ENCODE assay signal across 28 mouse cellular contexts in the genomic region with DNA sequence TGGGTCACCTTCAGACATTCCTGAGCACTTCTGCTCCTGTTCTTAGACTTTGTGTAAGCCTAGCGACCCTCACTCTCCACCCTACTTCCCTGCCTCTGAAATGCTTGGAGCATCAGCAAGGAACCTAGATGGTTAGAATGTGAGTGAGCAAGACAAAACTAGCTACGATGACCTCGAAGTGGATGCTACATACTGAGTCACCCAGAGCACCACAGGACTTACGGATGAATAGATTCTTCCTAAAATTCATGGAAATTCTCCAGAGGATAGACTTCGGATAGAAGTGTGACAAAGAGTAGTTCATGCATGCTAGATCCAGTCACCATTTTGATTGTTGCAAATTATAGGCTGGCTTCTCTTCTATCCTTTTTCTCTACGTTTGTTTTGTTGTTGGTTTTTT. TPM values are rescaled to one million over a fixed set of nuclear protein-coding genes. Genes with fewer than 3 reads are reported as not detected.
A peak's percentile ranks its signal among the peaks of the same experiment; 100 is the strongest.
DNase-seq lines count a peak whose midpoint lies in the region; ATAC-seq and TF ChIP-seq lines count a peak whose summit lies in the region.
"Had no signal": no experiment of that assay in that cellular context is flagged by ENCODE, and none has a peak within 500 bp of the region (broad histone marks: within the 10 kb centered on the region; RNA-seq: fewer than 3 reads in every experiment).

No protein-coding gene starts in this region.

- 80% methylated on average over 6 of the region's 6 CpGs for WGBS in embryonic facial prominence, embryonic 13.5 days
- whole genome bisulfite sequencing in embryonic facial prominence, embryonic 10.5 days = 85% methylated on average over 6 of the region's 6 CpGs
- 75% methylated on average over 6 of the region's 6 CpGs for WGBS in embryonic facial prominence, embryonic 15.5 days

- CTCF ChIA-PET in Patski (lab: Charles Lee) = interaction anchor here (0.8 kb wide), 1 partner anchor 16 kb away, joined by 3 read pairs; no protein-coding TSS in a partner anchor

- no peak for TF ChIP-seq CTCF in Patski (IDR thresholded peaks at IDR 0.05)

- in situ Hi-C loops in Patski (cut with MboI; ENCODE audit: low pct_unique_long_range_greater_than_20kb) = no loop called here

- H3K27me3 ChIP-seq in embryonic facial prominence, embryonic 13.5 days = no peaks in the 10 kb centered on the region
- H3K27me3 ChIP-seq in embryonic facial prominence, embryonic 10.5 days (replicated peaks; ENCODE audit: low read depth, poor library complexity, severe bottlenecking) = no peaks in the 10 kb centered on the region
- no peaks in the 10 kb centered on the region for H3K27me3 ChIP-seq in Patski
- no peaks in the 10 kb centered on the region for H3K27me3 ChIP-seq in embryonic facial prominence, embryonic 15.5 days
- H3K27me3 ChIP-seq: forebrain, embryonic 15.5 days; heart, embryonic 12.5 days; heart, embryonic 15.5 days; hindbrain, embryonic 13.5 days had no signal

- H3K9ac ChIP-seq in embryonic facial prominence, embryonic 13.5 days = no peak overlapping the region
- H3K9ac ChIP-seq in embryonic facial prominence, embryonic 15.5 days = no peak overlapping the region
- H3K9ac ChIP-seq: forebrain, embryonic 15.5 days; heart, embryonic 12.5 days; heart, embryonic 15.5 days; hindbrain, embryonic 13.5 days had no signal

- no peaks in the 10 kb centered on the region for H3K36me3 ChIP-seq in embryonic facial prominence, embryonic 13.5 days
- no peaks in the 10 kb centered on the region for H3K36me3 ChIP-seq in embryonic facial prominence, embryonic 10.5 days (replicated peaks)
- no peaks in the 10 kb centered on the region for H3K36me3 ChIP-seq in embryonic facial prominence, embryonic 15.5 days
- H3K36me3 ChIP-seq: forebrain, embryonic 15.5 days; heart, embryonic 12.5 days; heart, embryonic 15.5 days; hindbrain, embryonic 10.5 days; hindbrain, embryonic 13.5 days had no signal

- DNase-seq in embryonic facial prominence, embryonic 10.5 days (ENCODE audit: low spot score) = no peak
- DNase-seq in ES-CJ7 (ENCODE audit: low read depth, low spot score) (peak; percentile 8), Patski (ENCODE audit: low read depth, low spot score) (peak; percentile 35)
- DNase-seq in embryo, embryonic 11 days = no peak
- no peak for DNase-seq in neural tube, embryonic 10.5 days (ENCODE audit: extremely low spot score, low spot score)
- DNase-seq in thymus, postnatal 4 days = no peak
- DNase-seq: adrenal gland, adult 2 months; adrenal gland, postnatal 14 days; cerebellum, adult 11 months; cerebellum, adult 2 months; cerebellum, adult 9-11 months; cerebellum, postnatal 25 days; gastrocnemius, postnatal 10 days; gastrocnemius, postnatal 36 days; heart, postnatal 10 days; heart, postnatal 36 days; kidney, adult 18-20 months; kidney, adult 9 months had no signal

- H3K9me3 ChIP-seq in embryonic facial prominence, embryonic 13.5 days = 0 out of 2 replicates have a peak, but pooled peaks cover 7% of the 10 kb centered on the region
- H3K9me3 ChIP-seq in embryonic facial prominence, embryonic 10.5 days = no peaks in the 10 kb centered on the region
- H3K9me3 ChIP-seq in embryonic facial prominence, embryonic 15.5 days (replicated peaks) = no peaks in the 10 kb centered on the region
- H3K9me3 ChIP-seq: forebrain, embryonic 15.5 days; heart, embryonic 12.5 days; heart, embryonic 15.5 days; hindbrain, embryonic 10.5 days; hindbrain, embryonic 13.5 days had no signal

- peak overlapping the region; percentile 39; the same call in 1 of the 2 replicates for H3K27ac ChIP-seq in embryonic facial prominence, embryonic 13.5 days
- H3K27ac ChIP-seq in embryonic facial prominence, embryonic 10.5 days (replicated peaks) = no peak overlapping the region
- H3K27ac ChIP-seq in embryonic facial prominence, embryonic 15.5 days (replicated peaks) = 0 out of 2 replicates have a peak overlapping the region, but pooled peaks have one; percentile 22
- H3K27ac ChIP-seq: forebrain, embryonic 15.5 days; heart, embryonic 15.5 days; hindbrain, embryonic 10.5 days; hindbrain, embryonic 13.5 days had no signal

- ATAC-seq in embryonic facial prominence, embryonic 13.5 days (ENCODE audit: insufficient number of reproducible peaks, insufficient read depth, low FRiP score, low TSS enrichment, low read depth) = no peak
- ATAC-seq in Patski = peak; percentile 65
- ATAC-seq in embryonic facial prominence, embryonic 15.5 days (ENCODE audit: insufficient number of reproducible peaks, low FRiP score, low TSS enrichment, low read depth) = no peak
- ATAC-seq: CD4-positive, CD25-positive, alpha-beta regulatory T cell, adult 4 months; forebrain, embryonic 15.5 days; hindbrain, embryonic 16.5 days; intestine, embryonic 16.5 days had no signal

- no peak overlapping the region for H3K4me2 ChIP-seq in embryonic facial prominence, embryonic 13.5 days
- H3K4me2 ChIP-seq in embryonic facial prominence, embryonic 15.5 days (replicated peaks) = no peak overlapping the region
- H3K4me2 ChIP-seq: forebrain, embryonic 15.5 days; heart, embryonic 12.5 days; heart, embryonic 15.5 days; hindbrain, embryonic 13.5 days had no signal

- POLR2A ChIA-PET in Patski (lab: Charles Lee) = no interaction called here

- no peak overlapping the region for H3K4me3 ChIP-seq in embryonic facial prominence, embryonic 13.5 days
- no peak overlapping the region for H3K4me3 ChIP-seq in embryonic facial prominence, embryonic 10.5 days
- no peak overlapping the region for H3K4me3 ChIP-seq in embryonic facial prominence, embryonic 15.5 days (replicated peaks)
- H3K4me3 ChIP-seq: forebrain, embryonic 15.5 days; heart, embryonic 12.5 days; heart, embryonic 15.5 days; hindbrain, embryonic 10.5 days; hindbrain, embryonic 13.5 days had no signal

- no peaks in the 10 kb centered on the region for H3K4me1 ChIP-seq in embryonic facial prominence, embryonic 13.5 days
- H3K4me1 ChIP-seq in embryonic facial prominence, embryonic 10.5 days = no peaks in the 10 kb centered on the region
- H3K4me1 ChIP-seq in embryonic facial prominence, embryonic 15.5 days = no peaks in the 10 kb centered on the region
- H3K4me1 ChIP-seq: forebrain, embryonic 15.5 days; heart, embryonic 12.5 days; heart, embryonic 15.5 days; hindbrain, embryonic 10.5 days; hindbrain, embryonic 13.5 days had no signal

RNA-seq across cellular contexts. Expression of gene Ptgs2, which starts 30.2 kb away (rescaled TPM):
- 0.11 and 0.22 TPM in 2 replicates for polyA plus RNA-seq in embryonic facial prominence, embryonic 13.5 days (2015; fragmentation: Nextera tagmentation; extraction: Ambion mirVana)
- polyA plus RNA-seq in embryonic facial prominence, embryonic 10.5 days (2016; fragmentation: Nextera tagmentation; extraction: Ambion mirVana) = 0.16 and 0.25 TPM in 2 replicates
- 2.4 TPM for polyA plus RNA-seq in Patski (2021)
- 0.35 and 0.71 TPM in 2 replicates for polyA plus RNA-seq in embryonic facial prominence, embryonic 15.5 days (2015; fragmentation: Nextera tagmentation; extraction: Ambion mirVana)
- polyA plus RNA-seq: CD4-positive, CD25-positive, alpha-beta regulatory T cell, adult 4 months; forebrain, embryonic 15.5 days had no signal

Comparison
In these comparisons a context has a peak if more than half of its experiments do, and no peak if none do; other contexts are left out.
1. DNase-seq: peak in ES-CJ7 (single experiment) and Patski (single experiment); none in embryonic facial prominence, embryonic 10.5 days (single experiment), embryo, embryonic 11 days (single experiment), neural tube, embryonic 10.5 days (single experiment) and thymus, postnatal 4 days (single experiment).